Mouse (Mus musculus) inflammation-experienced regulatory T-cells, adult 6 months (primary cell): Measurements from ENCODE around the gene Mphosph9. TPM values are rescaled to one million over a fixed set of nuclear protein-coding genes. Genes with fewer than 3 reads are reported as not detected.

Source experiments
- ATAC-seq: one replicate; pipeline ENCODE4 v1.8.0; 2017
- polyA plus RNA-seq, 3 experiments: library from polyadenylated mRNA; unstranded; fragments of 100-300 nt; shearing (Covaris generic); gene quantifications; one replicate each; pipeline ENCODE4 v1.2.1; 2017

The Mphosph9 gene
- polyA plus RNA-seq, 3 experiments from 2014 or later, result 12.4 to 17.5 (median 15.1) TPM

GRCm38 (mm10) chr5:124263246-124263645 is 64.5 kb downstream of the Mphosph9 start:
- ATAC-seq, result no peak

DNA sequence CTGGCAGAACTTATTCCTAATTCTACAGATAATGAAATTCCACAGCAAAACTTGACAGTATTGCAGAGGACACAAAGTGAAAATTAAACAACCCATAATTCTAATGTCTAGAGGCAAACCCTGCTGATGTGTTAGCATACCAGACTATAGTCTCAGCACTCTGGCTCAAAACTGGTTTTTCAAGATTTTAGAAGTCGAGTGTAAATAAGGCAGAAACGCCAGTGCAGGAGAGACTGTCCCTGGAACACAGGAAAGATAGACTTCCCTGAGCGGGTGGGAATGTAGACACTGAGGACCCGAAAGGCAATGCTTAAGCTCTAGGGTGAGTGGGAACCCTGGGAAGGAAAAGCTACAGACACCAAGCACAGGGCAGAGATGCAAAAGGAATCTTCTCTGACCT is 65.7 kb downstream of the Mphosph9 start:
- ATAC-seq, result no peak

GRCm38 (mm10) chr5:124259133-124259532 is 68.6 kb downstream of the Mphosph9 start:
- ATAC-seq, result no peak

DNA sequence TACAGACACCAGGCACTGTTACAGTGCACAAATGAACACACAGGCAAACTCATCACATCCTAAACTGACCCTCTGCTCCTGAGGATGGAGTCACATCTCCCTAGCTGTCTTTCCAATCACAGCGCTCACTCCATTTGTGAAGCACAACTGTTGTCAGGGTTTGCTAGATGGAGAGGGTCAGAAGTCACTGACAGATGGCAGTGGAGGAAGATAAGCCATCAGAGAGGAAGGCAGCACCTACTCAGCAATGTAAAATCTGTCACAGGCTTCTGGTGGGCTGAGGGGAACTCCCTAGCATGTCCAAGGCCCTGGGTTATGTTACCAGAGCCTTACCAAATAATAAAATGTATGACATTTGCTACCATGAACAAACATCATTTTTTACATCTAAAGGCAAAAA is 69.7 kb downstream of the Mphosph9 start:
- ATAC-seq, result no peak

DNA sequence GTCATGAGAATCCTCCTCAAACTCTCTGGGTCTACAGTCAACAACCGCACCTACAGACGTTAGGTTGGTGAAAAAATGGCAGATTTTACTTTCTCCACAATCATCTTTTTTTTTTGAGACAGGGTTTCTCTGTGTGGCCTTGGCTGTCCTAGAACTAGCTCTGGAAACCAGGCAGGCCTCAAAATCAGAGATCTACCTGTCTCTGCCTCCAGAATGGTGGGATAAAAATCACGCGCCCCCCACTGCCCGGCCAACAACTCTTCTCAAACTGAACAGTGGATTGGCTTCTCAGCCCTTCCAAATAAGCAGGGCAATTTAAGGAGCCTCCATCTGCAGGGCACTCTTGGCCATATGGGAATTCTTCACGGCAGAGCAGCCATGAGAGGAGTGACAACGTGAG is 72.6 kb downstream of the Mphosph9 start:
- ATAC-seq, result no peak

GRCm38 (mm10) chr5:124253555-124253954 is 74.2 kb downstream of the Mphosph9 start:
- no peak for ATAC-seq

- ATAC-seq, result no peak
These were observed 75.0 kb downstream of the Mphosph9 start for GRCm38 (mm10) chr5:124252580-124253320.

GRCm38 (mm10) chr5:124251070-124251469 is 76.7 kb downstream of the Mphosph9 start:
- ATAC-seq, result no peak

GRCm38 (mm10) chr5:124249614-124250591 is 77.9 kb downstream of the Mphosph9 start, which contains the start of gene Pitpnm2:
Pitpnm2 (minus strand) TSS chr5:124249760.
- peak; percentile 82 for ATAC-seq

GRCm38 (mm10) chr5:124248845-124249613 is 78.7 kb downstream of the Mphosph9 start:
- peak; percentile 36 for ATAC-seq

DNA sequence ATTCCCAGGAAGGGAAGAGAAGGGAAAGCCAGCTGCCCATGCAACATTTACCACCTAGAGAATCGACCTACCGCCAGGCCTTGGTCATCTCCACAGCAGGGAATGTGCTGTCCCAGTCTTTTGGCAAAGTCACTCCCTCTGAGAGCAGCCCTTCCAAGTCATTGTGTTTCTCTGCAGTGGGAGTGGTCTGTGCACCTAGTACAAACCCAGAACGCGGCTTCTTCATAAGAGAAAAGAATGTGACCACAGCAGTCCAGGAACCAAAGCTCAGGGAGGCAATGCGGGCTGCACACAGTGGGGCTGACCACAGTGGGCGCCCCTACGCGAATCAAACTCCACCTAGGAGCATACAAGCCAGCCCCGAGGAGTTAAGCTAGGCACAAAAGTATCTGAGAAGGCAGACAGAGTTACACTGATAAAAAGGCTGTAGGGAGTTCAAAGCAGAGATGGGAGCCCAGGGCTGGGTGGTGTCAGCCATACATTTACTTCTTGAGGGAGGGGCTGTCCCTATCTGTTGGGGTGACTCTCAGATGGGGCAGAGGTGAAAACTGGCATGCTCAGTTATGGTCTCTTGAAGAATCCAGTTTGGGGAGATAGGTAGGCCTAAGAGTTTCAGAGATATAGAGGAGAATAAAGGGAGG is 79.7 kb downstream of the Mphosph9 start:
- no peak for ATAC-seq

DNA sequence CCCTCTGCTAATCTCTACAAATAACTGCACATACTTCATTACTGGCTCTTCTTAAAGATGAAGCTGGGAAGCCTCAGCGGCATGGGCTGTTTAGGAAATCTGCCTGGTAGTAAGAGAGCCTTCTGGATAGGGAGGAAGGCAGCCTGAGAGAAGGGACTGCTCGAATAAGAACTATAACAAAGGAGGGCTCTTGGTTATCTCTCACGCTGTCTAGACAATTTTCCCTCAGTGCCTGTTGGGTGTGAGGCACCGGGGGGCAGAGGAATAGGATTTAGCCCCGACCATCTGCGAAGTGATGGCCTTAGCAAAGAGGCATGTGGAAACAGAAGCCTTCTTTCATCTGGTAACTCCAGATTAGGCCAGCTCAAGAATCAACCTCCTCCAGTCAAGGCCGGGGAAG is 80.5 kb downstream of the Mphosph9 start:
- ATAC-seq, result no peak

GRCm38 (mm10) chr5:124244885-124245284 is 82.9 kb downstream of the Mphosph9 start:
- ATAC-seq, result no peak

DNA sequence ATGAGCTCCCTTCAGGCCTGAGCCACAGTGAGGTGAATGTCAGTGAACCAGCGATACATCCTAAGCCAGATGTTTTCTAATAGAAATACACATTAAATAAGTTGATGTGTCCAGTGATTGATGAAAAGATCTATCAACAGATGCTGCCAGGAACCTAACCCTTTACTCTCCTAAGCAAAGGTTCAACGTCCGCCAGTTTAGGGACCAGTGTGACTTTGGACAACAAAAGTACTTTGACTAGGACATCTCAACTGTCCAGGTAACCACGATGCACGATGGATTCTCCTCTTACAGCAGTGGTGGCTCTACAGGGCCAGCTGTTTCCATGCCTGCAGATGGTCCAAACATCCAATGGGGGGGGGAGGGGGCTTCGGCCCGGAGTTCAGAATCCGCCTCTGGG is 83.3 kb downstream of the Mphosph9 start:
- ATAC-seq, result no peak

DNA sequence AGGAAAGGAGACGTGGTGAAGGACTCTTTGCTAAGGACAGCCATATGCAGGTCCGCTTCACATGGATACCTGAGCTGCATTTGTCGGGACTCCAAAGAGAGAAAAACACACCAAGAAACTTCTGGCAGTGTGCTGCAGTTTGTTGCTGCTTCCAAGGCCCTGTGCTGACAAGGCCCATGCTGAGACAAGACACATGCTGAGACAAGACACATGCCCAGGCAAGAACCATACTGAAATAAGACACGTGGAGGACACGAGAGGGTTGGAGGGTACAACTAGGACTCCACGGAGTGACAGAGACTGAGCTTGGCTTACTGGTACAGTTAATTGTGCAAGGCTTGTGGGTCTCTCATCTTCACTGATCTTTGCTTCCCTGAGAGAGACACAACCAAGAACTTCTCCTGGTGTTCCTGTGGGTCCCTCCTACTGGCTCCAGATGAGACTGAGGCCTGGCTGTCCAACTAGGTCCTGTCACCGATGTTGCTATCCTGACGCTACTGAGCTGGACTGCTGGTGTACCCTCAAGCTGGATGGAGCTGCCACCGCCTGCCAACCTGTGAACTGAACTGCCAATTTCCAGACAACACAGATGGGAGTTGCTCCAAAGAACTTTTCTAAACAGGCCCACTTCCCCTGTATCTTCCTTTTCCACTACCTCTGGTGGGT is 84.4 kb downstream of the Mphosph9 start:
- no peak for ATAC-seq

DNA sequence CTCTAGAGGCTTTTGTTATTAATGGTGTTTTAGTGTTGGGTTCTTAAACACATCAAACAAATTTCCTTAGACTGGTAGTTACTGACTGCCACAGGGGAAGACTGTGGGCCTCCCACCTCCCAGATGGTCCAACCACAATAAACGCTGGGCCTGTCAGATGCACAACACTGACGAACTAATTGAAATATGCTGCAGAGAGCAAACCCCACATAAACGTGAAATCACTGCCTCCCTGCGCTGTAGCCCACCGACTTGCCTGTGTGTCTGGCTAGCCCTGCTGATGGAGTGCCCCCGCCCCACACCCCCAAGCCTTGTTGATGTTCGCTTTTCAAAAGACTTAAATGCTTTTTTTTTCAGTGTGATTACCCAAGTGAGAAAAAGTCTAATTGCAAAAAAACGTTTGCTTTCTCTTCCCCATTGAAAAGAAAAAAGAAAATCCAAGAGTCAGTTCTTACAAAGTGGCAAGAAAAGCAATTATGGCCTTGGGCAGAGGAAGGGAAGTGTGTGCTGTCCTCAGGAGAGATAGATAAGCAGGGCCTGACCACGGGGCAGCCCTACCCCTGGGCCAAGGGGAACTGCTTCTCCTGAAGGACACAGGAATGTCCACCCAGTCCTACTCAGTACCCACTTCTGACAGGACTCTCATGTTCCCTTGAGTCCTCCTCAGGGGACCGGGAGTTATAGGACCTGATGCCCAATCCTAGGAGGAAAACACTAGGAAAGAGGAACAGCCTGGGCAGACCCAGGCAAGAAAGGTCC is 85.9 kb downstream of the Mphosph9 start:
- no peak for ATAC-seq

GRCm38 (mm10) chr5:124240841-124241685 is 86.7 kb downstream of the Mphosph9 start:
- no peak for ATAC-seq

DNA sequence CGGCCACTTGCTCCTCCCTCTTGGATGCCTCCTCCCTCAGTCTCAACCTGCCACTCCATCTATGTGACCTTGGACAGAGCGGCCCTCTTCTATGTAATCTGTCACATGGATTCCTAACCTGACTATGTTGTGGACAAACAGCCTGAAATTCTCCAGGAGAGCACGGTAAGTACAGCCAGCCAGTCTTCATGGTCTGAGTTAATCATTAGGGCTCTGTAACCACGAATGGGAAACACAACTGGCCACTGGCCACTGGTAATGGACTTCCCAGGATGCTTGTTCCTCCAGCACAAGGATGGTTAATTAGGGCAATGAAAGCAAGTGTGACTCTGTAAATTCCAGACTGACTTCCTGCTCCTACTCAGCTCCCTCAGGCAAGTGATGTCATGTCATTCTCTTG is 91.6 kb downstream of the Mphosph9 start:
- no peak for ATAC-seq

- ATAC-seq, result no peak
These were observed 93.0 kb downstream of the Mphosph9 start for GRCm38 (mm10) chr5:124234778-124235177.
